Mouse (Mus musculus) thymus, postnatal 4 days (tissue): ENCODE results near the gene Nup133.

ENCODE experiments used
- DNase-seq: peaks from one replicate; pipeline ENCODE4 v3.0.0; 2021

Nup133 gene

DNA sequence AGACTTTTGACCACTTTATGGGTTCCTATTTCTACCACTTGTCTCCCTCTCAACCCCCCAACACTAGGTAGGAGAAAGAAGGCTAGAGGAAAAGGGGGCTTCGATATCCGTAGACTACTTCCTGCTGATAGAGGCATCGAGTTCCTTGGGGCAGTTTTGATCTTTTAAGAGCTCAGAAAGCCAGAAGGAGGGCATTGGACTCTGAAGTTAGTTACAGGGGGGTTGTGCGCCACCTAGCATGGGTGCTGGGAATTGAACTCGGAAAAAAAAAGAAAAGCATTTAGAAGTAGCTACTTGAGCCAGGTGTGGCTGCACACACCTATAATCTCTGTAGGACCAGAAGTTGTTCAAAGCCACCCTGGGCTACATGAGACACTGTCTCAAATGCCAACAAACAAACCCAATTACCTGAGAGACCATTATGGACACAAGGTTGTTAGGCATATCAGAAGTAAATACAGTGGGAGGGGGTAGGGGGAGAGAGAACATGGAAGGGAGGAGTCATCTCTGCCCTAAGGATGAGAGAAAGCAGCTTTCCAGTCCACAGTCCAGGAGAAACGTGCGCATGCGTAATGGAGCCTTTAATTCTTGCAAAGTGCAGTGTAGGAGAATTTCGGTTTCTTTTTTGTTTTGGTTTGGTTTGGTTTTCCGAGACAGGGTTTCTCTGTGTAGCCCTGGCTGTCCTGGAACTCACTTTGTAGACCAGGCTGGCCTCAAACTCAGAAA is 1.2 kb upstream of the Nup133 start:
- peak; percentile 76 for DNase-seq

- DNase-seq = no peak
Measured at GRCm38 (mm10) chr8:123949686-123949986, 571 bp upstream of the Nup133 start.

DNA sequence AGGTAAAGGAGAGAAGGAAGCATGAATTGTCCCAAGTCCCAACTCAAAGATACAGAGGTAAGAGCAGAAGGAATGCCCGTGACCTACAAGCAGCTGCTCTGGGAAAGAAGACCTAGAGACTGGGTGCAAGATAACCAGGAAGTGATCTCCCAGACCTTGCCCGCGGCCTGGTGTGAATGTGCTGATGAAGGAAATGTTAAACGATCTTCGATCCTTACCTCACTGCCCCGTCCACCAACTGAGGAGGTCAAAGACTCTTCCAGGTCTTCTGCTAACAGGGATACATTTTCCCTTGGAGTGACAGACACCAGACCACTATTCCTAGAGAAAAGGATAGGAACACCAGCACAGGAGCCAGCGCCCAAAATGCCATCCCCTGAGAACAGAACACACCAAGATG is 20.0 kb downstream of the Nup133 start:
- DNase-seq = no peak

DNA sequence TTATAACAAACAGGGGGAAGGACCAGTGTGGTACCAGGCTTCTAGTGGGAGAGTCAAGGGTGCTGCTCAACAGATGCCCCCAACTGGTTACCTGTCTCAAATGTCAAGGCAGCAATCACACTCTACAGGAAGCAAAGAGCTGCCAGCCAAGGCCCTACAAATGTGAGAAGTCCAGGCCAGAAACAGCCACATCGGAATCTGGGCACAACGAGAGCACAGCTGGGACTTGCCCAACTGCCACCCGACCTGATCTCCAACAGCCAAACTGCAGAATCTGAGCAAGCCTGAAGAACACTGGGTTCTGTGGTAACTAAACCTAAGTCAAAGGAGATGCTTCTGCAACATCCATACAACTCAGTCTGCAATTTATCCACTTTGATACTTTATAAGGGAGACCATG is 23.4 kb downstream of the Nup133 start:
- no peak for DNase-seq

DNA sequence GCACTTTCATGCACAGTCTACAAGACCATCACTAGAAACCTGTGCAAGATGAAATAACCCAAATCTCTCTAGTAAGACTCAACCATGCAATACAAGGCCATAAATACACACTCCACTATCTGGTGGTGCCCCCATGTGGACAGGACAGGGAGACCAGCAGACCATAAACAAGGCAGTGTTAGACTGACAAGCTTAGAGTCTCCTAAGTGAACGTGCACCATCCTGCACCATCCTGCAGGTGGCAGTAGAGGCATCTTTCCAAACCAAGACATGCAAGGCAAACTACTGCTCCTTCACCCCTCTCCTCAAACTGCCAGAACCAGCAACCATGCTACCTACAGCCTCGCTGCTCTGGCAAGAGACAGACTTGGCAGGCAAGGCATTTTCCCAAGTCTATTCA is 24.3 kb downstream of the Nup133 start:
- peak; percentile 84 for DNase-seq

- DNase-seq = no peak
Measured at GRCm38 (mm10) chr8:123914635-123915034, 34.4 kb downstream of the Nup133 start.

DNA sequence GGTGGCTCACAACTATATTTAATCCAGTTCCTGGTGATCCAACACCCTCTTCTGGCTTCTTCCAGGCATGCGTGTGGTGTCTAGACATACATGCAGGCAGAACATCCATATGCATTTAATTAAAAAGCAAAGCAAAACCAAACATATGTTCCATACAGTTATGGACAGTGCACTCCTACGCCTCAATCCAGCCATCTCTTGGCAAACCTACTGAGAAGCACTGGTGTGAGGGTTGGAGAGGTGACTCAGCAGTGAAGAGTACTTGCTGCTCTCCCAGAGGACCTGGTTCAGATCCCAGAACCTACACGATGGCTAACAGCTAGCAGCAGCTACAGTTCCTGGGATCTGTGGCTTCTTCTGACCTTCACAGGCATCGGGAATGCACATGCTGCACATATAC is 36.8 kb downstream of the Nup133 start:
- DNase-seq = no peak

GRCm38 (mm10) chr8:123907604-123908003 is 41.5 kb downstream of the Nup133 start:
- no peak for DNase-seq

GRCm38 (mm10) chr8:123902653-123903052 is 46.4 kb downstream of the Nup133 start:
- DNase-seq = no peak

- no peak for DNase-seq
Measured at GRCm38 (mm10) chr8:123899366-123899765, 49.7 kb downstream of the Nup133 start.

DNA sequence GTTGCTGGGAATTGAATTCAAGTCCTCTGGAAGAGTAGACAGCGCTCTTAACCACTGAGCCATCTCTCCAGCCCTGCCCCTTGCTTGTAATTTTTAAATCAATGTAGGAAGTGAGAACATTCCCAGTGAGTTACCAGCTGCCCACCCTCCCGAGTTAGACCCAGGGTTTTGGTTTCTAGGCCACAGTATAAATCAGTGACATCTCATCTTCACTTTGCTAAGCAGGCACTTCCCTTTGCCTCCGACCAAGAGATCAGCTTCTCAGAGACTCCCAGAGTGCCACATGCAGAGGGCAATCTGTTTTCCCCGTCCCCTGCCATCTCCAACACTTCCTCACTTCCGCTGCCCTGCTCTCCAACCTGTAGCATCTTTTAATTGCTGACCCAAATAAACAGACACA is 50.5 kb downstream of the Nup133 start:
- no peak for DNase-seq

GRCm38 (mm10) chr8:123896774-123897173 is 52.3 kb downstream of the Nup133 start:
- no peak for DNase-seq

- DNase-seq = no peak
Measured at GRCm38 (mm10) chr8:123896366-123896761, 52.7 kb downstream of the Nup133 start.

- no peak for DNase-seq
Measured at GRCm38 (mm10) chr8:123895680-123896365, 53.2 kb downstream of the Nup133 start.

DNA sequence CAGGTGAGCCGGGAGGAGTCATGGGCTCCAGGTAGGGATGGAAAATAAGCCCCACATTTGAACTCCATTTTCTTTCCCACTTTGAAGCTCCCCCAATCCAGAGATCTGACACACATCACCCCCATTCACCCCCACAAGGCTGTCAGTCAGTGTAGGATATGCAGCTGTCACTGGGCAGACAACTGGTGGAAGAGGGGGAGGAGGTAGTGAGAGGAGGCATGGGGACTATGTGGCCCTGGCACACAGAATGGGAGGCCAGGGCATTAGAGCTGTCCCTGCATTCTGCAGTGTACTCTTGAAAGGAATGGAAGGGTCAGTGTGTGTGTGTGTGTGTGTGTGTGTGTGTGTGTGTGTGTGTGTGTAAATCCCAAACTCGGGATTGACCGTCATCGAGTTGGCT is 53.8 kb downstream of the Nup133 start:
- DNase-seq = no peak

GRCm38 (mm10) chr8:123894502-123895097 is 54.5 kb downstream of the Nup133 start, which contains the start of gene Acta1:
Acta1 (minus strand) TSS chr8:123894751.
- no peak for DNase-seq

- no peak for DNase-seq
Measured at GRCm38 (mm10) chr8:123893413-123893812, 55.7 kb downstream of the Nup133 start.

DNA sequence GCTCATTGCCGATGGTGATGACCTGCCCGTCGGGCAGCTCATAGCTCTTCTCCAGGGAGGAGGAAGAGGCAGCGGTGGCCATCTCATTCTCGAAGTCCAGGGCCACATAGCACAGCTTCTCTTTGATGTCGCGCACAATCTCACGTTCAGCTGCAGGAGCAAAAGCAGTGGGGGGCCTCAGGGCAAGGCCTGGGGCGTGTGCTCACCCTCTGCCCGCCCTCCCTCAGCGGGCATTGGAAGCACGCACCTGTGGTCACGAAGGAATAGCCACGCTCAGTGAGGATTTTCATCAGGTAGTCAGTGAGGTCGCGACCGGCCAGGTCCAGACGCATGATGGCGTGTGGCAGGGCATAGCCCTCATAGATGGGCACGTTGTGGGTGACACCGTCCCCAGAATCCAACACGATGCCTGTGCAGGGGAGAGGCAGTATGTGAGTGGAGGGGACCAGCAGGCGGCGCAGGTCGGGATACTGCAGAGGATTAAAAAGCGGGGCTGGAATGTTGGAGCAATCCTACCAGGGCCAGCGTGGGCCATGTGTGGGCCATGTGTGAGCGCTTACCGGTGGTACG is 56.4 kb downstream of the Nup133 start:
- DNase-seq = no peak

- peak; percentile 15 for DNase-seq
Measured at GRCm38 (mm10) chr8:123891883-123892585, 57.0 kb downstream of the Nup133 start.

GRCm38 (mm10) chr8:123891271-123891670 is 57.8 kb downstream of the Nup133 start:
- DNase-seq = peak; percentile 28

GRCm38 (mm10) chr8:123889797-123890196 is 59.3 kb downstream of the Nup133 start:
- DNase-seq = no peak

DNA sequence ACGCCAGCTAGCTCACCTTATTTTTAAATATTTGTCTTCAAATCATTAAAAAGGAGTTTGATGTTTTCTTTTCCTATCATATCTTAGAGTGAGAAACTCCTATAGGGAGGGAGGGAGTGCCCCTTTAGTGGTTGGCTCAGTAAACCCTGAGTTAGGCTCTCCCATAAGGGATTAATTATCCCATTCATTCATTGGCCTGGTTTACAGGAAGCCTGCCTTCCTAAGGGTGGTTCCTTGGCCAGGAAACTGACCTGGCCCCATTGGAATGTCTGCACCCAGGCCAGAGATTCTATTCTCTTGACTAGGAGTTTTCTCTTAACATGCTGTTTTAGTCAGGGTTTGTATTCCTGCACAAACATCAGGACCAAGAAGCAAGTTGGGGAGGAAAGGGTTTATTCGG is 61.1 kb downstream of the Nup133 start:
- no peak for DNase-seq

DNA sequence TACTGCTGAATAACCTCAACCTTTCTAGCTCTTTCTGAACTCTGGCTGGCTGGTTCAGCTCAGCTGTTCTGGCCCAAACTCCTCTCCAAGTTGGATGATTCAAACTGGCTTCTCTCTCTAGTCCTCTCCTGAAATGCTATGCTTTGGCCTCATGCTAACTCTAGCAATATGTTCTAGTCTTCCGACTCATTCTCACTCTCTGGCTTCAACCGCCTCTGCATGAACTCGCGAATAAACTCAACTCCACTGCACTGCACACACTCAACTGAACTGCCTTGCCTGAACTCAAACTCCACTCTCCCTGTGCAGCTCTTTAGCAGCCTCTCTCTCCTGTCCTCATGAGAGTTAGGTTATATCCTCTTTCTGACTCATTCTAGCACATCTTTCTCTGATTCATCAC is 61.9 kb downstream of the Nup133 start:
- no peak for DNase-seq
